ENCODE assay signal across 9 mouse cellular contexts in the genomic region with DNA sequence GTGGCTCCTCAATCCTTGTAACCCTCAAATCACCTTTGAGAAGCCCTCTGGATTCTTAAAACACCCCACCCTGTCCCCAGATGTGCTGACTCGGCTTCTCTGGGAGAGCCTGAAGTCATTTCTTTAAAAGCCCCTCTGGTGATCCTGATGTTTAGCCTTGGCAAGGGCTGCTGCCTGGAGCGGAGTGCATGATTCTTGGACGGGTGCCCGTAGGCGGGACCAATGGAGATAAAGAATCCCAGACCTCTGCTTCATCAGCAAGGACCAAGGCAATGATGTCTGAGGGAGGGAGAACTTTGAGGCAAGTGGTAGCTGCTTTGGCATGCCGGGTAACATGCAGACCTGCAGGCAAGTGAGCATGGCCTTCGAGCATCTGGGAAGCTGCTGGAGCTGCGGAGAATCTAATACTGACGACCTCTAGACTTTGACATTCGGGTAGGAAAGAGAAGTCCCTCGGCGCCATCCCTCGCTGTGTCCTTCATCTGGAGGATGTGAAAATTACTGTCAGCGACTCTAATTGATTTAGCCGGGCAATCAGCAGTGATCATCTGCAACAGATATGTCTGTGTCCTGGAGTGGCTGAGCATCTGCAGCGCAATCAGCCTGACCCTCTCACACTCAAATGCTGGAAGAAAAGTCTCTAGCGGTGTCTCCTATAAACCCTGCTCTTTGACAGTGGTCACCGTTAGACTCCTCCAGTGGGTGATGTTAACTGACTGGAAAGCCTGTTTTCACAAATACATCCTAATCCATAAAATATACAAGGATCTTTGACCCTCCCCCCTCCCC.
DNase-seq lines count a peak whose midpoint lies in the region; ATAC-seq and TF ChIP-seq lines count a peak whose summit lies in the region.
"Had no signal": no experiment of that assay in that cellular context is flagged by ENCODE, and none has a peak within 500 bp of the region (broad histone marks: within the 10 kb centered on the region; RNA-seq: fewer than 3 reads in every experiment).

No protein-coding gene starts in this region.

- no peak for DNase-seq in forebrain, postnatal 0 days
- DNase-seq in adrenal gland, postnatal 25 days: peak; percentile 82
- peak; percentile 80 to 84 for DNase-seq in kidney, postnatal 4 days
- peak; percentile 76 for DNase-seq in ovary, postnatal 14 days (ENCODE audit: low spot score)
- DNase-seq in T-cell, adult 2 months (ENCODE audit: low spot score): no peak

- no peak overlapping the region for H3K9ac ChIP-seq in forebrain, postnatal 0 days
- no peak overlapping the region for H3K9ac ChIP-seq in forebrain, embryonic 13.5 days
- no peak overlapping the region for H3K9ac ChIP-seq in heart, embryonic 15.5 days
- H3K9ac ChIP-seq: limb, embryonic 12.5 days had no signal

- no peak for TF ChIP-seq CTCF in forebrain, postnatal 0 days (IDR thresholded peaks at IDR 0.05; ENCODE audit: low read depth)

- 0 out of 2 replicates have a peak, but pooled peaks have one; percentile 5 for ATAC-seq in forebrain, postnatal 0 days
- ATAC-seq in forebrain, embryonic 13.5 days: no peak
- ATAC-seq in heart, embryonic 15.5 days (replicated peaks; ENCODE audit: insufficient number of reproducible peaks, insufficient read depth, low FRiP score, low read depth): peak; percentile 73; the same call in 1 of the 2 replicates
- no peak for ATAC-seq in erythroid progenitor cell, adult 5-6 weeks (replicated peaks; ENCODE audit: low FRiP score, poor library complexity, severe bottlenecking)

- H3K4me1 ChIP-seq in forebrain, postnatal 0 days (ENCODE audit: insufficient read depth): no peaks in the 10 kb centered on the region
- peaks cover 4% of the 10 kb centered on the region; the same call in 1 of the 2 replicates for H3K4me1 ChIP-seq in forebrain, embryonic 13.5 days
- peaks cover 17% of the 10 kb centered on the region; the same call in 1 of the 2 replicates for H3K4me1 ChIP-seq in heart, embryonic 15.5 days (replicated peaks)
- H3K4me1 ChIP-seq: limb, embryonic 12.5 days had no signal

- H3K27me3 ChIP-seq in forebrain, postnatal 0 days (ENCODE audit: insufficient read depth, low read length): no peaks in the 10 kb centered on the region
- H3K27me3 ChIP-seq in forebrain, embryonic 13.5 days: no peaks in the 10 kb centered on the region
- H3K27me3 ChIP-seq in heart, embryonic 15.5 days: no peaks in the 10 kb centered on the region
- H3K27me3 ChIP-seq: limb, embryonic 12.5 days had no signal

- H3K4me2 ChIP-seq in forebrain, postnatal 0 days (ENCODE audit: low read depth): no peak overlapping the region
- H3K4me2 ChIP-seq in forebrain, embryonic 13.5 days: no peak overlapping the region
- H3K4me2 ChIP-seq in heart, embryonic 15.5 days: no peak overlapping the region
- H3K4me2 ChIP-seq: limb, embryonic 12.5 days had no signal

- 79% methylated on average over 18 of the region's 18 CpGs for WGBS in forebrain, postnatal 0 days
- 89% methylated on average over 18 of the region's 18 CpGs for WGBS in forebrain, embryonic 13.5 days
- WGBS in heart, embryonic 15.5 days: 56% methylated on average over 18 of the region's 18 CpGs

- no peak overlapping the region for H3K27ac ChIP-seq in forebrain, postnatal 0 days (ENCODE audit: low read depth, low read length)
- no peak overlapping the region for H3K27ac ChIP-seq in forebrain, embryonic 13.5 days
- H3K27ac ChIP-seq in heart, embryonic 15.5 days: no peak overlapping the region
- H3K27ac ChIP-seq: limb, embryonic 12.5 days had no signal

- H3K9me3 ChIP-seq in forebrain, postnatal 0 days (ENCODE audit: low read length): no peaks in the 10 kb centered on the region
- H3K9me3 ChIP-seq in forebrain, embryonic 13.5 days (replicated peaks): no peaks in the 10 kb centered on the region
- no peaks in the 10 kb centered on the region for H3K9me3 ChIP-seq in heart, embryonic 15.5 days (replicated peaks)
- H3K9me3 ChIP-seq: limb, embryonic 12.5 days had no signal

- no peaks in the 10 kb centered on the region for H3K36me3 ChIP-seq in forebrain, postnatal 0 days (ENCODE audit: insufficient read depth)
- H3K36me3 ChIP-seq in forebrain, embryonic 13.5 days (ENCODE audit: poor library complexity, severe bottlenecking): no peaks in the 10 kb centered on the region
- H3K36me3 ChIP-seq in heart, embryonic 15.5 days: no peaks in the 10 kb centered on the region
- H3K36me3 ChIP-seq: limb, embryonic 12.5 days had no signal

- no peak overlapping the region for H3K4me3 ChIP-seq in forebrain, postnatal 0 days (ENCODE audit: low read depth, low read length)
- H3K4me3 ChIP-seq in forebrain, embryonic 13.5 days: no peak overlapping the region
- H3K4me3 ChIP-seq in heart, embryonic 15.5 days: no peak overlapping the region
- H3K4me3 ChIP-seq: limb, embryonic 12.5 days had no signal

Comparison
In these comparisons a context has a peak if more than half of its experiments do, and no peak if none do; other contexts are left out.
1. ATAC-seq: peak in forebrain, postnatal 0 days (single experiment) and heart, embryonic 15.5 days (single experiment); none in forebrain, embryonic 13.5 days (single experiment) and erythroid progenitor cell, adult 5-6 weeks (single experiment).
2. DNase-seq: peak in adrenal gland, postnatal 25 days (single experiment), kidney, postnatal 4 days (2 of 2) and ovary, postnatal 14 days (single experiment); none in forebrain, postnatal 0 days (single experiment) and T-cell, adult 2 months (single experiment).